Mouse (Mus musculus) heart, adult 8-10 months (tissue): ENCODE measurements around the gene Ankrd11. TPM values are rescaled to one million over a fixed set of nuclear protein-coding genes. Genes with fewer than 3 reads are reported as not detected.
A peak's percentile ranks its signal among the peaks of the same experiment; 100 is the strongest.

Experiments
- DNase-seq: peaks from one replicate; pipeline ENCODE4 v3.0.0; 2022; ENCODE audit warnings: low spot score
- total RNA-seq, 4 experiments: library from RNA; stranded (reverse); gene quantifications; 2 replicates each; pipeline ENCODE4 v1.2.4; 2022

Gene Ankrd11
- total RNA-seq, 4 experiments from 2014 or later: 71.5 to 75.9 (median 75.2) TPM

DNA sequence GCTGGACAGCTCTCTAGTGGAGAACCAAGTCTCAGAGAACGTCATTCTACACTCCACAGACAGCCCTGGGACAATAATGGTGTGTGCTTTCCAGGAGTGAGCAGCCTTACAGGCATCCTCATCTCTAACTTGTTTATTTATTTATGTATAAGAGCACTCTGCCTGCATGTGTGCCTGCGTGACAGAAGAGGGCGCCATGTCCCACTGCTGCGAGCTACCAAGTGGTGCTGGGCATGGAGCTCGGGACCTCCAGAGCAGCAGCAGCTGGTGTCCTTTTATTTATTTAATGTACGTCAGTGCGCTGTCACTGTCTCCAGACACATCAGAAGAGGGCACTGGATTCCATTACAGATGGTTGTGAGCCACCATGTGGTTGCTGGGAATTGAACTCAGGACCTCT lies 115.3 kb downstream of the Ankrd11 start:
- no peak for DNase-seq

- no peak for DNase-seq
Observed at GRCm38 (mm10) chr8:122925939-122926722, 115.9 kb downstream of the Ankrd11 start.

DNA sequence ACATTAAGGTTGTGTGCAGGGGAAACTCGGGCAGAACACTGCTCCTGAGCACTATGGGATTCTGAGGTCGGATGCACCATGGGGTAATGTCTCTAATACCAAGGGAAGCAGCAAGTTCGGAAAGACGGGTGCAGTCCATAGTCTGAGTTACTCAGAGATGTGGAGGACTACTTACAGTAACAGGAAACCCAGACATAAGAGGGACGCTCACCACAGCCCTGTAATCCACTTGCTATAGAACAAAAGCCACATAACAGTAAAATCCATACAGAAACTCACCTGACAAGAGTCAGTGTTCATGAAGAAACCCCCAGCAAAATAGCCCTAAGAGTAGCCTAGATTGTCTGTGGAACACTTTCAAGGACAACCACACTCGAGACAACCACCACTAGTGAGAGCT lies 118.0 kb downstream of the Ankrd11 start:
- no peak for DNase-seq

GRCm38 (mm10) chr8:122923431-122924090 lies 118.5 kb downstream of the Ankrd11 start:
- no peak for DNase-seq

DNA sequence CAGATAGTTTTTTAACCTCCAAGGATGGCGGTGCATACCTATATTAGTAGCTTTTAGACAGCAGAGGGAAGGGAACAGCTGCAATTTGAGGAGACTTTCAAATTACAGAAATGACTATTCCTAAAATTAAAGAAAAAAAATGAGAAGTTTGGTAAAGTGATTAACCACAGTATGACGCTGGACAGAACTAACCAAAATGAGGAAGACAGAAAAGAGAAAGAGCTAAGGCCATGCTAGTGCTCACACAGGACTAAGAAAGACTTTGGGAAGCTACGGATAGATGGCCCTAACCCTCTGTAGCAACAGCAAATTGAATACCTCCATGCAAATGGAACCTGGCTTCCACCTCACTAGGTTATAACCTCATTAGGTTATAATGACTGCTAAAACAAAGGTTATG lies 119.1 kb downstream of the Ankrd11 start:
- no peak for DNase-seq

- DNase-seq: no peak
Observed at GRCm38 (mm10) chr8:122920890-122921289, 121.2 kb downstream of the Ankrd11 start.

GRCm38 (mm10) chr8:122918438-122919107 lies 123.5 kb downstream of the Ankrd11 start:
- DNase-seq: no peak

GRCm38 (mm10) chr8:122917531-122918392 lies 124.3 kb downstream of the Ankrd11 start:
- no peak for DNase-seq

GRCm38 (mm10) chr8:122916766-122917165 lies 125.3 kb downstream of the Ankrd11 start:
- no peak for DNase-seq

GRCm38 (mm10) chr8:122912871-122913270 lies 129.2 kb downstream of the Ankrd11 start:
- DNase-seq: no peak

DNA sequence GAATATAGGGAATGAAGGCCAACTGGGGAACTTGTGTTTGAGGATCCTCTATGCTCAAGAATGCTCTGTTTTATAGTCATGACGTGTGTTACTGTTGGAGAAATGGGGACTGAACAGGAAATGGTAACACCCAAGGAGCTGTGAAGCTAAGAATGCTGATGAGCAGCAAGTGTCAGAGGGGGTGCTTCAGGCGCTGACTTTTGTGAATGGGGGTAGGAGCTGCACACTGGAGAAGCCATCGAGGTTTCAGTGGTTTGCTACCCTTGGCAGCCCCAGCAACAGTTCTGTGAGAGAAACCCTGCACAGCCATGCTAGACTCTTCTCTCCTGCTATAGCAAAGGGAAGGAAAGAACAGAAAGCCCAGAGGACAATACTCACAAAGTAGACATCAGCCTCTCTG lies 129.9 kb downstream of the Ankrd11 start:
- no peak for DNase-seq

DNA sequence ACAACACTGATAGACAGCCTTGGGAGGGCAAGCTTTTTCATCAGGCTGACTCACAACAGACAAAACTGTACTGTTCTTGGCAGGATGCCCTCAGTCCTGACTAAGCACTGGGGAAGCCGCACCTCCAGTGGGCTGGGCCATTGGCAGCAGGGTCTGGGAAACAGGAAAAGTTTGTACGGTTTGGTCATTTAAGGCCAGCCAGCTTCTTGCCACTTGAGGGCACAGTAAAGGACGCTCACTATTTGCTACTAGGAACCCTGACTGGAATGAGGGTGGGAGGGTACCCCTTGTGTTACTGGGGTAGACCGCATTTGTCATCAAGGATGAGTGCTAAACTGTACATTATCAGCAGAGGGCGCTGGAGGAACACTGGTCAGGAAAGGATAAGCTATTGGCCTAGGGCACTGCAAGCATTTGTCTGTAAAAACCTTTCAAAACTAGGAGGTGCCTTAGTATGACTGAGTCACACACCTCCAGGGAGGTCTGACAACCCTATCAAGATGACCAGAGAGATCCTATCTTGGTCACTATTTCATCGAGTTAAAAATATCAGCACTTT lies 135.5 kb downstream of the Ankrd11 start:
- DNase-seq: peak; percentile 98

DNA sequence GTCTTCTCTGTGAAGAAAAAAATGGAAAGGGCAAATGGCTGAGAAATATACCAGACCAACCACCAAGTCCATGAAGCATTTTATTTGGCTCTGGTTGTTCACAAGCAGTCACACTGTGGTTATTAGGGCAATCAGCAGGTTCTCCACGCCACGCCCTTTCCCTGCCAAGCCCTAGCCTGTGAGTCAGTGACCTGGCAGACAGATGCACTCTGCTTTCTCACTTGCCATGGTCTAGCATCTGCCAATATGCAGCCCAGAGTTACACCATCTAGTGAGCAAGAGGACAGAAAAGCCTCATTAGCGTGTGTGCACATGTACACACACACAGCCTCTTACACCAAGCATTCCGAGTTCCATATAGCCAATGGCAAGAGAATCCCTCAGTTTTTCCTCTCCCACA lies 136.7 kb downstream of the Ankrd11 start:
- DNase-seq: no peak

DNA sequence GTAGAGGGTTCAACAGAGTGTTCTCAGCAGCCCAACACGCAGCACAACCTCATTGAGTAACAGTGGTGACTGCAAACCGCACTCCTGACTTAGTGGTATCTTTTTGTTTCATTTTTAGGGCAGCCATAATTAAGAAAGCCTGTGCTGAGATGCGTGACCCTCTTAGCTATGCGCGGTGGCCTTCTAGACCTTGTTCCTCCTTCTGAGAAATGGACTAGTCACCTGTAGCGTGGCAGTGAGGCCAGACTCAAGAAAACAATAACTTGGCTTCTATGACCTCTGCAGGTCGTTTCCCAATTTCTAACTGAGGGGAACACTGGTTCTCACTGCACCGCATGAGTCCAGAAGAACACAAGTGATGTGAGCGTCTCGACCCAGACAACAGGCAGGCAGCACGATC lies 137.6 kb downstream of the Ankrd11 start:
- DNase-seq: no peak

DNA sequence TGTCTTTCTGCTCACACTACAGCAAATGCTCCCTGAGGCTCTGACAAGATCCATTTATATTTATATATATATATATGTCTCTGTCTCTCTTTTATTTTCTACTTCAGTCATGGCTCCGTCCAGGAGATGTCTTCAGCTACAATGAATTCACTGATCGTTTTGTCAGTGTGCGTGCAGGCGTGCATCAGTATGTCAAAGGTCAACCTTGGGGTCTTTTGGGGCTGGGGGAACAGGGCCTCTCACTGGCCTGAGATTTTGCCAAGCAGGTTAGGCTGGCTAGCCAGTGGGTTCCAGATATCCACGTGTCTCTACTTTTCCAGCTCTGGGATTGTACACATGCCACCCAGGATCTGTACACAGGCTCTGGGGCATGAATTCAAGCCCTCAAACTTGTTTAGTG lies 139.1 kb downstream of the Ankrd11 start:
- no peak for DNase-seq

- no peak for DNase-seq
Observed at GRCm38 (mm10) chr8:122902581-122902980, 139.5 kb downstream of the Ankrd11 start.

GRCm38 (mm10) chr8:122901892-122902515 lies 140.1 kb downstream of the Ankrd11 start:
- DNase-seq: no peak

- no peak for DNase-seq
Observed at GRCm38 (mm10) chr8:122901476-122901875, 140.6 kb downstream of the Ankrd11 start.

DNA sequence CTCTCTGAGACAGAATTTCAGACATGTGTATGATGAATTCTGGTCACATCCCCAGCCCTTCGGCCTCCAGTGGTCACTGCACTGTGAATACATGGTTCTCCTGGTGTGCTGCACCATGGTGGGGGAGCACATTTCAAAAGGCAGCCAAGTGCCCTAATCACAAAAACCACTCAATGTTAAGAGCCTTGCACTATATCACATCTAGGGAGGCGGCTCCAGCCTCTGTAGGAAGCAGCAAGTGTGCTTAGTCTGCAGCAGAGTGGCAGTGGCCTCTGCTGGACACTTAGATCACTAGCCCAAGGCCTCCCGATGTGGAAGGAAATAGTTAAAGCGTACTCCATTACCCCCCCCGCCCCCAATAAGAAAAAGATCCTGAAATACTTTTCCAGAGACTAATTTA lies 143.0 kb downstream of the Ankrd11 start:
- no peak for DNase-seq

DNA sequence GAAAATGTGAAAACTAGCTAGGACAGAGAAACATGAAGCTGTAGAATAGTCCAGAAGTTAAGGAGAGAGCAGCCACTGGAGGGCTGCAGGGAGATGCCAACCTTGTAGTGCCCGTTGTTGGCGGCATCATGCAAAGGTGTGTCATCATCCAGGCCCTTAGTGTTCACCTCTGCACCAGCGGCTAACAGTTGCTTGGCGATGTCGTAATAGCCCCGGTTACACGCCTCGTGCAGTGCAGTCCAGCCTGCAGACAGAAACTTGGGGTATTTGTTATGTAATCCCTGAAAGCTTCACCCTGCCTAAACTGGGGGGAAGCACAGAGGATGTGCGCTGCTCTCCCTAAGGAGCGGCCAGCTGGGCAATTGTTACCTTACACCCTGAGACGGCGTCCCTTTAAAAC lies 143.6 kb downstream of the Ankrd11 start:
- no peak for DNase-seq

GRCm38 (mm10) chr8:122898018-122898417 lies 144.1 kb downstream of the Ankrd11 start:
- DNase-seq: no peak
